In genomic region chr17:48451353-48451675, GRCm38 (mm10) we compare ENCODE assay signal across 13 mouse cellular contexts. TPM values are rescaled to one million over a fixed set of nuclear protein-coding genes. Genes with fewer than 3 reads are reported as not detected.
A peak's percentile ranks its signal among the peaks of the same experiment; 100 is the strongest.
DNase-seq lines count a peak whose midpoint lies in the region; ATAC-seq and TF ChIP-seq lines count a peak whose summit lies in the region.
"Had no signal": no experiment of that assay in that cellular context is flagged by ENCODE, and none has a peak within 500 bp of the region (broad histone marks: within the 10 kb centered on the region; RNA-seq: fewer than 3 reads in every experiment).

Gene Tspo2 (minus strand): TSS chr17:48451522.

- H3K4me2 ChIP-seq in kidney, postnatal 0 days (ENCODE audit: low read length) = no peak within 1 kb of the TSS
- no peak within 1 kb of the TSS for H3K4me2 ChIP-seq in intestine, embryonic 16.5 days (ENCODE audit: low read depth, low read length)
- H3K4me2 ChIP-seq in midbrain, embryonic 16.5 days (ENCODE audit: low read length) = peak within 1 kb of the TSS; percentile 14; the same call in 1 of the 2 replicates
- H3K4me2 ChIP-seq: neural tube, embryonic 12.5 days had no signal

- H3K27me3 ChIP-seq in kidney, postnatal 0 days (ENCODE audit: insufficient read depth, low read length) = no peaks in the 10 kb centered on the region
- H3K27me3 ChIP-seq in intestine, embryonic 16.5 days (replicated peaks; ENCODE audit: control insufficient read depth, insufficient read depth, low read length) = no peaks in the 10 kb centered on the region
- no peaks in the 10 kb centered on the region for H3K27me3 ChIP-seq in midbrain, embryonic 16.5 days (ENCODE audit: control insufficient read depth, insufficient read depth, low read depth, low read length)
- H3K27me3 ChIP-seq: neural tube, embryonic 12.5 days had no signal

- H3K4me1 ChIP-seq in kidney, postnatal 0 days (replicated peaks; ENCODE audit: insufficient read depth, low read length) = peaks cover 9% of the 10 kb centered on the region
- peaks cover 13% of the 10 kb centered on the region for H3K4me1 ChIP-seq in intestine, embryonic 16.5 days (ENCODE audit: control insufficient read depth, insufficient read depth, low read length)
- no peaks in the 10 kb centered on the region for H3K4me1 ChIP-seq in midbrain, embryonic 16.5 days (ENCODE audit: control insufficient read depth, insufficient read depth, low read length)
- H3K4me1 ChIP-seq: neural tube, embryonic 12.5 days had no signal

- no peak within 1 kb of the TSS for H3K9ac ChIP-seq in kidney, postnatal 0 days (ENCODE audit: low read depth, low read length)
- peak within 1 kb of the TSS; percentile 29; the same call in 1 of the 2 replicates for H3K9ac ChIP-seq in intestine, embryonic 16.5 days (ENCODE audit: low read depth, low read length)
- no peak within 1 kb of the TSS for H3K9ac ChIP-seq in midbrain, embryonic 16.5 days (ENCODE audit: low read depth, low read length)
- H3K9ac ChIP-seq: neural tube, embryonic 12.5 days had no signal

- H3K4me3 ChIP-seq in kidney, postnatal 0 days (replicated peaks; ENCODE audit: low read depth, low read length) = no peak within 1 kb of the TSS
- H3K4me3 ChIP-seq in intestine, embryonic 16.5 days (ENCODE audit: low read length) = no peak within 1 kb of the TSS
- H3K4me3 ChIP-seq in midbrain, embryonic 16.5 days (ENCODE audit: low read depth, low read length) = no peak within 1 kb of the TSS
- H3K4me3 ChIP-seq: neural tube, embryonic 12.5 days had no signal

- WGBS in kidney, postnatal 0 days = 44% methylated on average over 7 of the region's 7 CpGs
- WGBS in intestine, embryonic 16.5 days = 55% methylated on average over 7 of the region's 7 CpGs
- 70% methylated on average over 7 of the region's 7 CpGs for WGBS in midbrain, embryonic 16.5 days

- TF ChIP-seq CTCF in kidney, postnatal 0 days (IDR thresholded peaks at IDR 0.05; ENCODE audit: low read depth) = no peak

- H3K27ac ChIP-seq in kidney, postnatal 0 days = peak within 1 kb of the TSS; percentile 40
- peak within 1 kb of the TSS; percentile 51 for H3K27ac ChIP-seq in intestine, embryonic 16.5 days (ENCODE audit: low read length)
- H3K27ac ChIP-seq in midbrain, embryonic 16.5 days (ENCODE audit: low read length) = 0 out of 2 replicates have a peak within 1 kb of the TSS, but pooled peaks have one; percentile 9
- H3K27ac ChIP-seq: neural tube, embryonic 12.5 days had no signal

- H3K9me3 ChIP-seq in kidney, postnatal 0 days (replicated peaks; ENCODE audit: low read length) = no peaks in the 10 kb centered on the region
- no peaks in the 10 kb centered on the region for H3K9me3 ChIP-seq in intestine, embryonic 16.5 days (ENCODE audit: control insufficient read depth, low read length)
- H3K9me3 ChIP-seq in midbrain, embryonic 16.5 days (replicated peaks; ENCODE audit: control insufficient read depth, low read length, poor library complexity, severe bottlenecking) = no peaks in the 10 kb centered on the region
- H3K9me3 ChIP-seq: neural tube, embryonic 12.5 days had no signal

- no peaks in the 10 kb centered on the region for H3K36me3 ChIP-seq in kidney, postnatal 0 days (ENCODE audit: insufficient read depth, low read length)
- no peaks in the 10 kb centered on the region for H3K36me3 ChIP-seq in intestine, embryonic 16.5 days (ENCODE audit: control insufficient read depth, insufficient read depth, low read length)
- H3K36me3 ChIP-seq in midbrain, embryonic 16.5 days (ENCODE audit: control insufficient read depth, insufficient read depth, low read length) = no peaks in the 10 kb centered on the region
- H3K36me3 ChIP-seq: neural tube, embryonic 12.5 days had no signal

- ATAC-seq in kidney, postnatal 0 days (replicated peaks; ENCODE audit: low FRiP score, low read depth) = no peak
- no peak for ATAC-seq in intestine, embryonic 16.5 days
- ATAC-seq in midbrain, embryonic 16.5 days = no peak
- ATAC-seq in activated CD4-positive, CD25-positive, alpha-beta regulatory T cell, adult 4 months = no peak

- no peak for DNase-seq in kidney, postnatal 0 days (ENCODE audit: low spot score)
- DNase-seq in kidney, adult 18-20 months = no peak
- DNase-seq in c-Kit-negative CD71-positive TER-119-positive erythroid progenitor cells, embryonic 14.5 days (ENCODE audit: low read depth, low spot score) = peak; percentile 80
- DNase-seq in cerebellum, adult 8-10 months = no peak
- DNase-seq in adrenal gland, adult (ENCODE audit: inconsistent age in 2 of 2, low spot score in 1 of 2) = no peak
- DNase-seq: adrenal gland, adult 8-10 months; cerebellum, postnatal 14 days; heart, adult 11 months; lung, postnatal 36 days had no signal

RNA-seq across cellular contexts. Expression of gene Tspo2, which starts in this region (rescaled TPM):
- 0.62 and 1.2 TPM in 2 replicates for polyA plus RNA-seq in kidney, postnatal 0 days (2015; fragmentation: Nextera tagmentation; extraction: Ambion mirVana)
- 4.5 and 4.7 TPM in 2 replicates for polyA plus RNA-seq in intestine, embryonic 16.5 days (2015; fragmentation: Nextera tagmentation; extraction: Ambion mirVana)
- 1.8 and 1.9 TPM in 2 replicates for polyA plus RNA-seq in midbrain, embryonic 16.5 days (2015; fragmentation: Nextera tagmentation; extraction: Ambion mirVana)
- 1 to 10 TPM in 1 of 2 experiments, not detected in 1; 3.6 TPM for polyA plus RNA-seq in activated CD4-positive, CD25-positive, alpha-beta regulatory T cell, adult 4 months (2017; shearing (Covaris generic))
